Mouse (Mus musculus): ENCODE results near the gene Tcf7l2. TPM values are rescaled to one million over a fixed set of nuclear protein-coding genes. Genes with fewer than 3 reads are reported as not detected.

Tcf7l2 gene
- polyA plus RNA-seq, 1 experiment = 45.3 TPM

DNA sequence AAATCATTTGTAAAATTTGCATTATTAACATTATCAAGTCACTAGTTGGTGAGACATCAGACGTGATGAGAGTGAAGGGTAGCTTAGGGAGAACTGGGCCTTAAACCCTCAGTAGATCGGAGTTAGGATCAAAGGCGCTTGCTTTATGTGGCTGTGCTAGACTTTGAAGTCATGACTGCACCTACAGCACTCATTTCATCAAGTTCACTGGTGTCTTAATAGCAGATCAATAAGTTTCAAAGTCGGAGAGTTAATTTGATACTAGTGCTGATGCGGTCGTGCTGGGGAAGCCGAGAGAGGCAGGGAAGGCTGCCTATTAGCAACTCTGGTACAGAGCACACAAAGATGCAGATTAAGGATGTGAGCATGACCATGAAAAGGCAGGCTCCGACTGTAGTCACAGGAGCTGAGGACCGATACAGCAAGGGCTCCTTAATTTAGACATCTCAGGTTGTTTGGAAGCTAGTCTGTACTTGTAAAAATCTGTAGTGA, 150.1 kb downstream of the Tcf7l2 start:
- Histone ChIP-seq H3K27me3 (ENCODE audit: control insufficient read depth, insufficient read depth, low read length) (no peaks in the 10 kb centered on the region), H3K4me1 (ENCODE audit: control insufficient read depth, insufficient read depth, insufficient read length, low read length) (no peaks in the 10 kb centered on the region), H3K27ac (ENCODE audit: insufficient read depth, low read depth, low read length) (no peak overlapping the region), H3K4me3 (ENCODE audit: low read depth, low read length) (no peak overlapping the region), H3K36me3 (ENCODE audit: control insufficient read depth, insufficient read depth, low read length) (0 out of 2 replicates have a peak, but pooled peaks cover 3% of the 10 kb centered on the region)
- no peak for TF ChIP-seq CTCF (IDR thresholded peaks at IDR 0.05; ENCODE audit: extremely low read depth, insufficient read length, insufficient replicate concordance, low read depth, low read length)
- no peak for TF ChIP-seq POLR2A (IDR thresholded peaks at IDR 0.05; ENCODE audit: low read depth, low read length)
- WGBS = 70% methylated on average over 9 of the region's 9 CpGs

DNA sequence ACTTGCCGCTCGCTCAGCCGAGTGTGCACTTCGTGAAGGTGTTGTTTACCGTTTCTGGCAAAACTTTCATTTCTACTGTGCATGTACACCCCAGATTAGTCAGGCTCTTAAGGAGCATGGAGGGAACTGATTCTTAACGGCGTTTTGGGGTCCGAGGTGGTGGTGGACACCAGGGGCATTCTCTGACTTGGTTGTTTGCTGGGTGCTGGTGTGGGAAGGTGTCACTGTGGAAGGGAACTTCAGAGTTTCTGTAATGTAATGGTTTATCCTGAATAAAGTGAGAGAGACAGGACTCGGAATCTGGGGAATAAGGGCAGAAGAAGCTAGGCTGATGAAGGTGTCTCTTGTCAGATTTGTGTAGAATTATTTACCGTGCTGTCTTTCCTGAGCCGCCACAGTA, 151.9 kb downstream of the Tcf7l2 start:
- WGBS = 95% methylated on average over 11 of the region's 11 CpGs
- Histone ChIP-seq H3K4me1 (ENCODE audit: control insufficient read depth, insufficient read depth, insufficient read length, low read length) (no peaks in the 10 kb centered on the region), H3K27me3 (ENCODE audit: control insufficient read depth, insufficient read depth, low read length) (no peaks in the 10 kb centered on the region), H3K27ac (ENCODE audit: insufficient read depth, low read depth, low read length) (no peak overlapping the region), H3K4me3 (ENCODE audit: low read depth, low read length) (no peak overlapping the region), H3K36me3 (ENCODE audit: control insufficient read depth, insufficient read depth, low read length) (no peaks in the 10 kb centered on the region)
- TF ChIP-seq POLR2A (IDR thresholded peaks at IDR 0.05; ENCODE audit: low read depth, low read length) (no peak), CTCF (IDR thresholded peaks at IDR 0.05; ENCODE audit: extremely low read depth, insufficient read length, insufficient replicate concordance, low read depth, low read length) (no peak)

DNA sequence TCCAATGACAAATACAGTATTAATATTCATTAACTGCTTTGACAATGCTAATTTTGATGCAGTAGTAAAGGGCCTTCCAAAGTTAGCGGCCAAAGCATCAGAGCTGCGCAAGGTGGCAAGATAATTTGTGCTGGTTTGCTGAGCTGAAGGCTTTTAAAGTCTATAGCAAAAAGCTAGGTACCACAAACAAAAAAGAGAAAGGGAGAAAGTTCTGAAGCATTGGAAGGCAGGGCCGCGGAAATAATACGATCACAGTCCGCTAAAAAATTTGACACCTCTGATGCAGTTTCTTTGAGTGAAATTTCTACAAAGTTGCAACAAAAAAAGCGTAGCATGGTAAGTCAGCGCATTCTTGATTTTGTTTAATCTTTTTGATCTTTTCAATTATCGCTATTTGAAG, 152.8 kb downstream of the Tcf7l2 start:
- 0 out of 2 replicates have a peak, but pooled peaks cover 2% of the 10 kb centered on the region for H3K36me3 ChIP-seq (ENCODE audit: control insufficient read depth, insufficient read depth, low read length)
- no peak overlapping the region for H3K4me3 ChIP-seq (ENCODE audit: low read depth, low read length)
- no peaks in the 10 kb centered on the region for H3K27me3 ChIP-seq (ENCODE audit: control insufficient read depth, insufficient read depth, low read length)
- H3K4me1 ChIP-seq (ENCODE audit: control insufficient read depth, insufficient read depth, insufficient read length, low read length) = no peaks in the 10 kb centered on the region
- 96% methylated on average over 9 of the region's 9 CpGs for WGBS
- no peak overlapping the region for H3K27ac ChIP-seq (ENCODE audit: insufficient read depth, low read depth, low read length)
- TF ChIP-seq CTCF (IDR thresholded peaks at IDR 0.05; ENCODE audit: extremely low read depth, insufficient read length, insufficient replicate concordance, low read depth, low read length) (no peak), POLR2A (IDR thresholded peaks at IDR 0.05; ENCODE audit: low read depth, low read length) (no peak)

DNA sequence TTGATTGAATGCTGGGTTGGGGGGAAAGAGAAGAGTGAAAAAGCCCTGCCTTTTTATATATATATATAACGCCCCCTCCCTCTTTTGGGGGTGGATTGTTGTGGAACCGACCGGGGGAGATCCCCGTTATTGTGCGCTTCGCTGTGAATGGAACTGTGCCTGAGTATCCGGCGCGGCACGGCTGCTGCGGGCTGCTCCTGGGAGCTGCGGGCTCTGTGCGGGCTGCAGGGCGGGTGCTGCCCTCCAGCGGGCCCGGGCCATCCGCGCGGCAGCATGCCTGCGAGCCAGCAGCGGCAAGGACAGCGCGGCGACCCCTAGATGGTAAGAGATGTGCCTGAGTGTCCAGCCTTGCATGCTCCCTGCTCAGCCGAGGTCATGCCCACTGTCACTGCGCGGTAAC, 153.7 kb downstream of the Tcf7l2 start:
- no peaks in the 10 kb centered on the region for H3K4me1 ChIP-seq (ENCODE audit: control insufficient read depth, insufficient read depth, insufficient read length, low read length)
- 12% methylated on average over 27 of the region's 27 CpGs for WGBS
- H3K36me3 ChIP-seq (ENCODE audit: control insufficient read depth, insufficient read depth, low read length) = 0 out of 2 replicates have a peak, but pooled peaks cover 2% of the 10 kb centered on the region
- TF ChIP-seq POLR2A (IDR thresholded peaks at IDR 0.05; ENCODE audit: low read depth, low read length) (no peak), CTCF (IDR thresholded peaks at IDR 0.05; ENCODE audit: extremely low read depth, insufficient read length, insufficient replicate concordance, low read depth, low read length) (peak; percentile 38; the same call in 1 of the 2 replicates)
- H3K27ac ChIP-seq (ENCODE audit: insufficient read depth, low read depth, low read length) = no peak overlapping the region
- no peaks in the 10 kb centered on the region for H3K27me3 ChIP-seq (ENCODE audit: control insufficient read depth, insufficient read depth, low read length)
- H3K4me3 ChIP-seq (ENCODE audit: low read depth, low read length) = peak overlapping the region; percentile 23; the same call in 1 of the 2 replicates

DNA sequence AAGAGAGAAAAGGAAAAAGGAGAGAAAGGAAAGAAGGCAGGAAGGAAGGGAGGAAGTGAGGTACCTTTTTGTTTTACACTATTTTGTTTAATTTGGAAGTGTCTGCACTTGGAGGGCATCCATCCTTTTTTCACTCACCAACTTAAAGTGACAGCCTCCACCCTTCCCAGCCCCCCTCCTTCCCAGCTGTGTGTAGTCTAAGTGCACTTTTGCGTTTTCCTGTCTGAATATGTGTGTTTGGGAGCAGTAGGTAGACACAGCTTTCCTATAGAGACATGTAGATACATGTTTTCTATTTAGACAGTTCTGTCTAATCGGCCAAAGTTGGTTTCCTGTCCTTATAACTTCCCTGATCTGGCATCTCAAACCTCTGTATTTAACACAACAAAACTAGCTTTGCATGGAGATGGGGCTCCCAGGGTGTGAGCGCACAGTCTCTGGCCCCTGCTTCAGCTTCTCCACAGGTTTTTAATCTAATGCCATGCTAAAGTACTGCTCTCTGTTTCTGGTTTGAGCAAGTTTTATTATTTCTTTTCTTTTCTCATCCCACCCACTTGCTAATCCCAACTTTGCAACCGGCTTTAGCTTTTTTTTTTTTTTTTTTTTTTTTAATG, 154.3 kb downstream of the Tcf7l2 start:
- Histone ChIP-seq H3K27me3 (ENCODE audit: control insufficient read depth, insufficient read depth, low read length) (no peaks in the 10 kb centered on the region), H3K36me3 (ENCODE audit: control insufficient read depth, insufficient read depth, low read length) (0 out of 2 replicates have a peak, but pooled peaks cover 2% of the 10 kb centered on the region), H3K27ac (ENCODE audit: insufficient read depth, low read depth, low read length) (no peak overlapping the region), H3K4me1 (ENCODE audit: control insufficient read depth, insufficient read depth, insufficient read length, low read length) (no peaks in the 10 kb centered on the region), H3K4me3 (ENCODE audit: low read depth, low read length) (no peak overlapping the region)
- 79% methylated on average over 4 of the region's 4 CpGs for WGBS
- TF ChIP-seq CTCF (IDR thresholded peaks at IDR 0.05; ENCODE audit: extremely low read depth, insufficient read length, insufficient replicate concordance, low read depth, low read length) = no peak
- no peak for TF ChIP-seq POLR2A (IDR thresholded peaks at IDR 0.05; ENCODE audit: low read depth, low read length)

DNA sequence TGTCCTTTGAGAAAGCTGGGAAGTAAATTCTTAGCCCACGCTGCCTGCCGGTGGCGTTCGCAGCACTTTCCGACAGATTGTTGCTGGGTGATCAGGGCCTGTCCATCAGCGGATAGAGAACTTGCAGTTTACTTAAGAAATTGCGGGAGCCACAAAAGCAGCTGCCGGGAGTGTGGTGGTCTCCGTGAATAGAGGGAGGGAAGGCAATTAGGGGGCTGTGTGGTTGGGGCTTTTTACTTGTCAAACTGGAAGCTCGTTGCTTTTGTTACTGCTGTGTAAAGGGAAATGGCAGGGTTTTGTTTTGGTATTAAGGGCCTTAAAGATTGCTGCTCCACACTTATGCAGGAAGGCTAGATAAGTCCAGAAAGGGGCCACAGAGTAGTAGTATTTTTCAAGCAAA, 155.0 kb downstream of the Tcf7l2 start:
- no peak overlapping the region for H3K4me3 ChIP-seq (ENCODE audit: low read depth, low read length)
- no peak overlapping the region for H3K27ac ChIP-seq (ENCODE audit: insufficient read depth, low read depth, low read length)
- TF ChIP-seq CTCF (IDR thresholded peaks at IDR 0.05; ENCODE audit: extremely low read depth, insufficient read length, insufficient replicate concordance, low read depth, low read length) (no peak), POLR2A (IDR thresholded peaks at IDR 0.05; ENCODE audit: low read depth, low read length) (no peak)
- H3K4me1 ChIP-seq (ENCODE audit: control insufficient read depth, insufficient read depth, insufficient read length, low read length) = no peaks in the 10 kb centered on the region; the same call in 1 of the 2 replicates
- 0 out of 2 replicates have a peak, but pooled peaks cover 2% of the 10 kb centered on the region for H3K36me3 ChIP-seq (ENCODE audit: control insufficient read depth, insufficient read depth, low read length)
- 93% methylated on average over 10 of the region's 10 CpGs for WGBS
- H3K27me3 ChIP-seq (ENCODE audit: control insufficient read depth, insufficient read depth, low read length) = no peaks in the 10 kb centered on the region

DNA sequence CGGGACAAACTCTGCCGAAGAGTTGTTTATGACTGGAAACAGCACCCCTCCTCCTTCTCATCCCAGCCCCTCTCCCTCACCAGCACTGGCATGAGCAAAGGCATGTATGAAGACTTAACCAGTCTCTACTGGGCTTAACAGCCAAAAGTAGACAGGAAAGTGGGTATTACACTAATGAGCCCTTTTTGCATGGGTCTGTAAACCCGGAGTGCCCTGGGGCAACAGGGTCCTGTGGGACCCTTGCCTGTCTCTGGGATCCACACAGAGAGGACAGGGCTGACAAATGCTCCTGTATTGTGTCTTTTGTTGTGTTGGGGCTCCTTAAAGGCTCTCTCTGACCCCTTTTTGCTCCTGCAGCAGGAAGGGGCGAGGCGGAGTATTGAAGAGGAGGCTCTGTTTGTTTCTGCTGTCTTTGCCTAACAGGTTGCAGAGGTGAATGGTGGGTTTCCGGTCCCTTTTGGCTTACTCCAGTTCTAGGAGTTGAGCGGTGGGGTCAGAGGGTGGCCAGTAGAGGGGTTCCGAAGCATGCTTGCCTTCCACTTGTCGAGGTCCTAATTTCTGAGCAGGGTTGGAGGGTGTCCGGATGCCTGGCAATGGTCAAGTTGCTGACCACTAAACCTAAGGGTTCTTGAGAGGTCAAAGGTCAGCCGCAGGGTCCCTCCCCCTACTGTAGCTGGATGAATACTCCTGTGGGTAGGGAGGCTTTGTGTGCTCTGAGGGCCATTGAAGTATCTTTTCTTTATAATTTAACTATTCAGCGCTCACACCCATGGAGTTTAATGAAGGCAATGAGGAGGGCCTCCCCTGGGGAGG, 161.2 kb downstream of the Tcf7l2 start:
- TF ChIP-seq CTCF (IDR thresholded peaks at IDR 0.05; ENCODE audit: extremely low read depth, insufficient read length, insufficient replicate concordance, low read depth, low read length) (no peak), POLR2A (IDR thresholded peaks at IDR 0.05; ENCODE audit: low read depth, low read length) (no peak)
- Histone ChIP-seq H3K27me3 (ENCODE audit: control insufficient read depth, insufficient read depth, low read length) (no peaks in the 10 kb centered on the region), H3K36me3 (ENCODE audit: control insufficient read depth, insufficient read depth, low read length) (0 out of 2 replicates have a peak, but pooled peaks cover 2% of the 10 kb centered on the region), H3K27ac (ENCODE audit: insufficient read depth, low read depth, low read length) (no peak overlapping the region), H3K4me3 (ENCODE audit: low read depth, low read length) (no peak overlapping the region), H3K4me1 (ENCODE audit: control insufficient read depth, insufficient read depth, insufficient read length, low read length) (no peaks in the 10 kb centered on the region; the same call in 1 of the 2 replicates)
- WGBS = 93% methylated on average over 12 of the region's 12 CpGs
